Mouse (Mus musculus): Measurements from ENCODE around the gene Unc13d. TPM values are rescaled to one million over a fixed set of nuclear protein-coding genes. Genes with fewer than 3 reads are reported as not detected.

Gene Unc13d
- polyA plus RNA-seq, 1 experiment from 2014 or later: 0.19 TPM

- no peaks in the 10 kb centered on the region for H3K9me3 ChIP-seq (replicated peaks; ENCODE audit: control insufficient read depth, low read length)
Observed at GRCm38 (mm10) chr11:116086258-116087193, 8.8 kb upstream of the Unc13d start, which contains the start of gene Wbp2. Gene Wbp2 (minus strand): TSS chr11:116086995.

GRCm38 (mm10) chr11:116084166-116084565 is 6.4 kb upstream of the Unc13d start:
- H3K36me3 ChIP-seq (ENCODE audit: control insufficient read depth, insufficient read depth, low read length): peaks cover 47% of the 10 kb centered on the region
- ATAC-seq: no peak
- H3K4me3 ChIP-seq (ENCODE audit: low read depth, low read length): no peak overlapping the region

More at GRCm38 (mm10) chr11:116086258-116087193, 8.8 kb upstream of the Unc13d start, which contains the start of gene Wbp2:
- 4% methylated on average over 39 of the region's 43 CpGs for WGBS
- H3K4me2 ChIP-seq (ENCODE audit: low read length): peak within 1 kb of the TSS; percentile 63
- peak within 1 kb of the TSS; percentile 75; the same call in 1 of the 2 replicates for H3K27ac ChIP-seq (ENCODE audit: low read depth, low read length)
- peak; percentile 97 for ATAC-seq
- peak within 1 kb of the TSS; percentile 44 for H3K4me3 ChIP-seq (ENCODE audit: low read depth, low read length)
- peak within 1 kb of the TSS; percentile 54 for H3K9ac ChIP-seq (ENCODE audit: low read length)
- peaks cover 23% of the 10 kb centered on the region for H3K36me3 ChIP-seq (ENCODE audit: control insufficient read depth, insufficient read depth, low read length)
- no peaks in the 10 kb centered on the region for H3K27me3 ChIP-seq (replicated peaks; ENCODE audit: control insufficient read depth, insufficient read depth, low read length)
- DNase-seq (ENCODE audit: low spot score): peak; percentile 100
- peaks cover 12% of the 10 kb centered on the region for H3K4me1 ChIP-seq (ENCODE audit: control insufficient read depth, insufficient read depth, low read length)

GRCm38 (mm10) chr11:116083096-116083672 is 5.4 kb upstream of the Unc13d start:
- no peak for ATAC-seq
- Histone ChIP-seq H3K4me1 (ENCODE audit: control insufficient read depth, insufficient read depth, low read length) (peaks cover 12% of the 10 kb centered on the region), H3K4me2 (ENCODE audit: low read length) (no peak overlapping the region), H3K27ac (ENCODE audit: low read depth, low read length) (no peak overlapping the region), H3K9me3 (replicated peaks; ENCODE audit: control insufficient read depth, low read length) (no peaks in the 10 kb centered on the region), H3K9ac (ENCODE audit: low read length) (no peak overlapping the region), H3K4me3 (ENCODE audit: low read depth, low read length) (no peak overlapping the region), H3K27me3 (replicated peaks; ENCODE audit: control insufficient read depth, insufficient read depth, low read length) (no peaks in the 10 kb centered on the region), H3K36me3 (ENCODE audit: control insufficient read depth, insufficient read depth, low read length) (peaks cover 54% of the 10 kb centered on the region)
- no peak for DNase-seq (ENCODE audit: low spot score)
- 93% methylated on average over 14 of the region's 14 CpGs for WGBS

More at GRCm38 (mm10) chr11:116084166-116084565, 6.4 kb upstream of the Unc13d start:
- Histone ChIP-seq H3K4me2 (ENCODE audit: low read length) (no peak overlapping the region), H3K27me3 (replicated peaks; ENCODE audit: control insufficient read depth, insufficient read depth, low read length) (no peaks in the 10 kb centered on the region), H3K4me1 (ENCODE audit: control insufficient read depth, insufficient read depth, low read length) (peaks cover 12% of the 10 kb centered on the region), H3K9me3 (replicated peaks; ENCODE audit: control insufficient read depth, low read length) (no peaks in the 10 kb centered on the region), H3K27ac (ENCODE audit: low read depth, low read length) (no peak overlapping the region), H3K9ac (ENCODE audit: low read length) (no peak overlapping the region)
- 94% methylated on average over 6 of the region's 6 CpGs for WGBS
- no peak for DNase-seq (ENCODE audit: low spot score)

- WGBS: 67% methylated on average over 6 of the region's 6 CpGs
- Histone ChIP-seq H3K4me1 (ENCODE audit: control insufficient read depth, insufficient read depth, low read length) (peaks cover 9% of the 10 kb centered on the region), H3K9ac (ENCODE audit: low read length) (no peak overlapping the region), H3K9me3 (replicated peaks; ENCODE audit: control insufficient read depth, low read length) (no peaks in the 10 kb centered on the region), H3K4me2 (ENCODE audit: low read length) (no peak overlapping the region), H3K4me3 (ENCODE audit: low read depth, low read length) (no peak overlapping the region), H3K36me3 (ENCODE audit: control insufficient read depth, insufficient read depth, low read length) (peaks cover 54% of the 10 kb centered on the region), H3K27ac (ENCODE audit: low read depth, low read length) (no peak overlapping the region), H3K27me3 (replicated peaks; ENCODE audit: control insufficient read depth, insufficient read depth, low read length) (no peaks in the 10 kb centered on the region)
- DNase-seq (ENCODE audit: low spot score) (no peak), ATAC-seq (no peak)
Observed at GRCm38 (mm10) chr11:116081081-116081480, 3.3 kb upstream of the Unc13d start.

GRCm38 (mm10) chr11:116079511-116079910 is 1.8 kb upstream of the Unc13d start:
- DNase-seq (ENCODE audit: low spot score) (no peak), ATAC-seq (no peak)
- no peaks in the 10 kb centered on the region for H3K4me1 ChIP-seq (ENCODE audit: control insufficient read depth, insufficient read depth, low read length)
- no peaks in the 10 kb centered on the region for H3K27me3 ChIP-seq (replicated peaks; ENCODE audit: control insufficient read depth, insufficient read depth, low read length)
- 85% methylated on average over 10 of the region's 10 CpGs for WGBS
- no peak overlapping the region for H3K27ac ChIP-seq (ENCODE audit: low read depth, low read length)
- peaks cover 54% of the 10 kb centered on the region for H3K36me3 ChIP-seq (ENCODE audit: control insufficient read depth, insufficient read depth, low read length)
- no peak overlapping the region for H3K4me2 ChIP-seq (ENCODE audit: low read length)
- no peak overlapping the region for H3K9ac ChIP-seq (ENCODE audit: low read length)
- H3K9me3 ChIP-seq (replicated peaks; ENCODE audit: control insufficient read depth, low read length): no peaks in the 10 kb centered on the region
- H3K4me3 ChIP-seq (ENCODE audit: low read depth, low read length): no peak overlapping the region

- Histone ChIP-seq H3K4me3 (ENCODE audit: low read depth, low read length) (no peak overlapping the region), H3K9me3 (replicated peaks; ENCODE audit: control insufficient read depth, low read length) (no peaks in the 10 kb centered on the region), H3K27ac (ENCODE audit: low read depth, low read length) (no peak overlapping the region), H3K9ac (ENCODE audit: low read length) (no peak overlapping the region), H3K36me3 (ENCODE audit: control insufficient read depth, insufficient read depth, low read length) (peaks cover 52% of the 10 kb centered on the region), H3K4me2 (ENCODE audit: low read length) (no peak overlapping the region), H3K27me3 (replicated peaks; ENCODE audit: control insufficient read depth, insufficient read depth, low read length) (no peaks in the 10 kb centered on the region), H3K4me1 (ENCODE audit: control insufficient read depth, insufficient read depth, low read length) (no peaks in the 10 kb centered on the region)
- DNase-seq (ENCODE audit: low spot score) (no peak), ATAC-seq (no peak)
- 42% methylated on average over 10 of the region's 10 CpGs for WGBS
Observed at GRCm38 (mm10) chr11:116078676-116079320, 1.0 kb upstream of the Unc13d start.

GRCm38 (mm10) chr11:116078221-116078620 is 460 bp upstream of the Unc13d start:
- Histone ChIP-seq H3K9ac (ENCODE audit: low read length) (peak overlapping the region; percentile 51), H3K9me3 (replicated peaks; ENCODE audit: control insufficient read depth, low read length) (no peaks in the 10 kb centered on the region), H3K27ac (ENCODE audit: low read depth, low read length) (no peak overlapping the region), H3K4me3 (ENCODE audit: low read depth, low read length) (no peak overlapping the region), H3K27me3 (replicated peaks; ENCODE audit: control insufficient read depth, insufficient read depth, low read length) (no peaks in the 10 kb centered on the region), H3K4me1 (ENCODE audit: control insufficient read depth, insufficient read depth, low read length) (no peaks in the 10 kb centered on the region), H3K36me3 (ENCODE audit: control insufficient read depth, insufficient read depth, low read length) (peaks cover 46% of the 10 kb centered on the region), H3K4me2 (ENCODE audit: low read length) (peak overlapping the region; percentile 43)
- peak; percentile 45 for ATAC-seq
- 17% methylated on average over 16 of the region's 16 CpGs for WGBS
- DNase-seq (ENCODE audit: low spot score): peak; percentile 23

GRCm38 (mm10) chr11:116076836-116077235 is 925 bp downstream of the Unc13d start:
- ATAC-seq: no peak
- H3K27me3 ChIP-seq (replicated peaks; ENCODE audit: control insufficient read depth, insufficient read depth, low read length): no peaks in the 10 kb centered on the region
- peaks cover 34% of the 10 kb centered on the region for H3K36me3 ChIP-seq (ENCODE audit: control insufficient read depth, insufficient read depth, low read length)
- no peak overlapping the region for H3K4me3 ChIP-seq (ENCODE audit: low read depth, low read length)
- DNase-seq (ENCODE audit: low spot score): no peak
- no peak overlapping the region for H3K4me2 ChIP-seq (ENCODE audit: low read length)
- no peak overlapping the region for H3K27ac ChIP-seq (ENCODE audit: low read depth, low read length)
- no peaks in the 10 kb centered on the region for H3K4me1 ChIP-seq (ENCODE audit: control insufficient read depth, insufficient read depth, low read length)
- WGBS: 89% methylated on average over 7 of the region's 7 CpGs
- H3K9me3 ChIP-seq (replicated peaks; ENCODE audit: control insufficient read depth, low read length): no peaks in the 10 kb centered on the region
- H3K9ac ChIP-seq (ENCODE audit: low read length): no peak overlapping the region

Data from forebrain, embryonic 14.5 days (tissue).